Mouse (Mus musculus) spleen, adult 10 weeks (tissue): Measurements from ENCODE around the gene Sh3glb1. TPM values are rescaled to one million over a fixed set of nuclear protein-coding genes. Genes with fewer than 3 reads are reported as not detected.

ENCODE experiments used
- polyA plus RNA-seq: library from polyadenylated mRNA; stranded (reverse); fragments of 350-450 nt; fragmentation: Illumina TruSeq; extraction: RNeasy Lipid Tissue Mini Kit (QIAGEN cat#74804); gene quantifications from one replicate; pipeline ENCODE4 v1.2.3, GENCODE M21; 2015; ENCODE audit warnings: low replicate concordance; ENCODE audit not compliant: insufficient read depth

The Sh3glb1 gene
- polyA plus RNA-seq = 219 TPM

DNA sequence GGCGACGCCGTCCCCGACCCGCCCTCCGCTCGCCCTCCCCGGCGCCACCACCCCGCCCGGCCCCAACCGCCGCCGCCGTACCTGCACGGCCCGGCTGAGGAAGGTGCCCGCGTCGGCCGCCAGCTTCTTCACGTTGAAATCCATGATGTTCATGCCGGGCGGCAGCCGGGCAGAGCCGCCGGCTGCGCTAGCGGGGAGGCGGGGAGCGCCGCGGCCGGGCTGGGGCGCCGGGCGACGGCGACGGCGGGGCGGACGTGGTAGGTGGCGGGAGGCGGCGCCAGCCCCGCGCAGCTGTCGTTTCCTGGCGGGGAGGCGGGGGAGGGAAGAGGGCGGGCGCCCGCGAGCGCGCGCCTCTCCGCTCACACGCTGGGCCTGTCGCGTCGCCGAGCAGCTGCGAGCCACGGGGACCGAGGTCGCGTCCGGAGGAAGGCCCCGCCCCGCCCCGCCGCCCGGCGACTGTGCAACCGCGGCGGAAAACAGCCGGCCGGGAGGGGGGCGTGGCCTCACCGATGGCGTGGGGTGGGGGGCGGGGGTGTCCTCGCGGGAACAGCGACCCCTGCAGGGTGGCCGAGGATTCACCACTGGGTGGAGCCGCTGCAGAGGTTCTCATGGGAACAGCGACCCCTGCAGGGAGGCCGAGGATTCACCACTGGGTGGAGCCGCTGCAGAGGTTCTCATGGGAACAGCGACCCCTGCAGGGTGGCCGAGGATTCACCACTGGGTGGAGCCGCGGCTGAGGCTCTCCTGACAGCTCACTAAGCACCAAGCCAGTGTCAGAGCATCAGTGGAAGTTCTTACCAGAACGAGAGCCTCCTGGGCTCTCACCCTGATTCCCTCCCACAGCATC, at the start of gene Sh3glb1:
Sh3glb1 (minus strand) TSS at position 435 of the 847 bp plus-strand sequence.

DNA sequence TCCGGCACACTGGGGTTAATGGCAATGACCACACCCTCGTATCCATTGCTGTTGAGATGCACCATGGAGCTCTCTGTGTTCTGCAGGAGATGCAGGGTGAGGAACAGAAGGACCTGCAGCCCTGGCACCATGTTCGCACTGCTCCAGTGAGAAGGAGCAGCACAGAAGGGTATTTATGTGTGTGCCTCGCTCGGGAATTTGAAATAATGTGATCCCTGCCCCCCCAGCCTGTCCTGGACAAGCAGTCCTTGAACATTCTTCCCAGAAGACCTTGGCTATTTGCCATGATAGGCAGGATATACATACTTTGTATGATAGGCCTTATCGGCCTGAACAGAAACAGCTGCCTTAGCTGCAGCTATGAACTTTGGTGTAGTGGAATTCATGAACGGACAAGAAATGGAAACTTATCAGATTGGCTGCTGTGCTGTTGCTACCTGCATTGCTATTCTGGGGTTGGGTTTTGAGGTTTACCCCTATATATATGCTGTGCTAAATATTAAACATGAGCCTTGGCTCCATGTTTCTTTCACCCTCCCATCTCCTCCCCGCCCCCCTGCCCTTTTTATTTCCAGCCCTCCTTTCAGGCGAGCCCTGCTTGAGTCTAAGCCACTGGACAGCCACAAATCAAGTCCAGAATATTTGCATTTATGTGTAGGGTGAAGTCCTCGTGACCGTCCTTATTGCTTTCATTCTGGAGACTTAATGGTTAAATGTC, 40.6 kb upstream of the Sh3glb1 start, which contains the start of gene Clca3a1:
Clca3a1 (minus strand) TSS at position 386 of the 718 bp plus-strand sequence.

Other genes with a start within 250 kb of the Sh3glb1 start
- gene Hs2st1, start 150.2 kb downstream of the Sh3glb1 start, polyA plus RNA-seq = 8.5 TPM
- gene Selenof, start 150.0 kb downstream of the Sh3glb1 start, polyA plus RNA-seq = 370 TPM
- 116 TPM for gene Clca3a1, start 40.6 kb upstream of the Sh3glb1 start, polyA plus RNA-seq
- 0.26 TPM for gene Clca3a2, start 99.2 kb upstream of the Sh3glb1 start, polyA plus RNA-seq
- gene Clca3b, start 129.0 kb upstream of the Sh3glb1 start, polyA plus RNA-seq = not detected
- not detected for gene Clca4b, start 212.2 kb upstream of the Sh3glb1 start, polyA plus RNA-seq